Mouse (Mus musculus) mesoderm, embryonic 11.5 days (tissue): ENCODE measurements around the gene Hipk1.
A peak's percentile ranks its signal among the peaks of the same experiment; 100 is the strongest.

ENCODE experiments used
- DNase-seq: peaks from one replicate; pipeline ENCODE4 v3.0.0-alpha.2; 2012; ENCODE audit warnings: low read depth, low spot score

Gene Hipk1

GRCm38 (mm10) chr3:103715762-103716693 lies 75.3 kb downstream of the Hipk1 start:
- peak; percentile 68 for DNase-seq

GRCm38 (mm10) chr3:103714942-103715341 lies 76.4 kb downstream of the Hipk1 start:
- no peak for DNase-seq

- no peak for DNase-seq
Measured at GRCm38 (mm10) chr3:103714236-103714875, 77.0 kb downstream of the Hipk1 start.

GRCm38 (mm10) chr3:103712196-103712595 lies 79.2 kb downstream of the Hipk1 start:
- no peak for DNase-seq

GRCm38 (mm10) chr3:103709470-103710040 lies 81.8 kb downstream of the Hipk1 start:
- DNase-seq, result no peak

GRCm38 (mm10) chr3:103705426-103705825 lies 85.9 kb downstream of the Hipk1 start:
- DNase-seq, result no peak

- no peak for DNase-seq
Measured at GRCm38 (mm10) chr3:103704661-103705060, 86.7 kb downstream of the Hipk1 start.

- DNase-seq, result no peak
Measured at GRCm38 (mm10) chr3:103696388-103696925, 94.9 kb downstream of the Hipk1 start.

GRCm38 (mm10) chr3:103695556-103695955 lies 95.8 kb downstream of the Hipk1 start:
- DNase-seq, result no peak

GRCm38 (mm10) chr3:103690506-103690905 lies 100.9 kb downstream of the Hipk1 start:
- DNase-seq, result no peak
